Mouse (Mus musculus) layer of hippocampus, adult 9-11 months (tissue): Measurements from ENCODE around the gene Il4ra.

Experiments
- DNase-seq: peaks from one replicate; pipeline ENCODE4 v3.0.0; 2022

Il4ra gene

DNA sequence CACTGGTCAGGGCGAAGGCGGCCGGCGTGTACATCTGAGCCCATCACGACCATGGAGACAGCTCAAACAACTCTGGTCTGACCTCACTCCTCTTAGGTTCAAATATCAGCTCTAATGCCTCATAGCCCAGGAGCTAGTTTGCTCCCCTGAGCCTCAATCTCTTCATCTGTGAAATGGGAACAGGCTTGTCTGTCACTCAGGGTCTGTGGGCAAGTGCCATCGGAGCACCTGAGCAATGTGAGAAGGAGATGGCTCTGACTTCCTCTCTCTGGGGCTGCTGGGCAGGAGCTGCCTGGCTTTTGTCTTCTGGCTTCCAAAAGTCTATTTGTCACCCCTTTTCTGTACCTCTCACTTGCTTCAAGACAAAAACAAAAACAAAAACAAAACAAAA lies 49.4 kb downstream of the Il4ra start:
- no peak for DNase-seq

GRCm38 (mm10) chr7:125601821-125602448 lies 50.0 kb downstream of the Il4ra start:
- DNase-seq = no peak

GRCm38 (mm10) chr7:125603185-125603631 lies 51.3 kb downstream of the Il4ra start, which contains the start of gene Il21r:
Il21r (plus strand) TSS chr7:125603429.
- DNase-seq = peak; percentile 87

- DNase-seq = no peak
Observed at GRCm38 (mm10) chr7:125604362-125605319, 52.7 kb downstream of the Il4ra start.

DNA sequence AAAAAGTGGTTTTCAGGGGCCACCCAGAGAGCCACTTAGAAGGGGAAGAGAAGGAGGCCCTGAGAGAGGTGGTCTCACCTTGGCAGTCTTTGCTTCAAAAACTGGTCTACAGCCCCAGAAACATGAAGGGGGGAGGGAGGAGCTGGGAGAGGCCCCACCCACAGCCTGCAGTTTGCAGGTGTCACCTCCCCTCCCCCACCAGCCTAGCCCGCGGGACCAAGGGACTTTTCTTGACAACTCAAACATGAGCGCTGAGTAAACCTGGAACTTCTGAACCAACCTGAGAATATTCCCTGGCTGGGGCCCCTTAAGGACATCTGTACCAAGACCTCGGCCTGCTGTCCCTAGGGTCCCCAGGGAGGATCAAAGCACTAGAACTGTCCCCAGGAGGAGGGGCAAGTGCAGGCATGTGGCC lies 53.8 kb downstream of the Il4ra start:
- DNase-seq = no peak

DNA sequence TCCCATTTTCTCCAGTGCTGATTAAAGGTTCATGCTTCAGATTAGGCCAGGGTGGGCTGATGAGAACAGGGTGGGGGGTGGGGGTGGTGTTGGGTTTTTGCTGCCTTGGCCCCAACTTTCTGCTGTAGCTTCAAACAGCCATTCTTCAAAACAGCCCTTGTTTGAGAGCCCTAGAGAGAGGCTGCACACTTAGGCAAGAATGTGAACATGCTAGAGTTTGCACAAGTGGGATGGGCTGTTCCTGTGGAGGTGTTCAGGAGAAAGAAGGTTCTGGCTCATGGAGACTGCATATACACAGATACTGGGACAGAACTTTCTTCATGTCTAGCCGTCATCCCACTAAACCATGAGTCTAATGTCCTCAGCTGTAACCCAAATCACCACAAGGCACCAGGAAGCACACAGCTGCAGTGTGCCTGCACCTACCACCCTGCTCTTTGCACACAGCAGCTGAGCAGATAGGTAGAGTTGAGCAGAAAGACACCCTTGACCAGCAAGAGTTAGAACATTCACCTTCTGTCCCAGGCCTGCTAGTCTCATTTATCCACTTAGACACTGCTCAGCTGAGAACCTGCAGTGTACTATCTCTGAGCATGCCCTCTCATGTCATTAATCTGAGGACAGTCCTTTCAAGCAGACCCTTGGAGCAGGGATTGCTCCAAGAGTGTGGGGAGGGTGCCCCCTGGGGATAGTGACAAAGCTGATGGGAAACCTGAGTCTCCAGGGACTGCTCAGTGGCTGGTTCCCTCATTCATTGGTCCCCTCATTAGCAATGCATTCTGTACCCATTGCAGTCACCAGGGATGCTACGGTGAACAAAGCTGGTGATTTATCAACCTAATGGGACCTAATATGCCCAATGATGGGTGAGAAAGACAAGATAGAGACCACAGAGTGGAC lies 54.6 kb downstream of the Il4ra start:
- DNase-seq = no peak

DNA sequence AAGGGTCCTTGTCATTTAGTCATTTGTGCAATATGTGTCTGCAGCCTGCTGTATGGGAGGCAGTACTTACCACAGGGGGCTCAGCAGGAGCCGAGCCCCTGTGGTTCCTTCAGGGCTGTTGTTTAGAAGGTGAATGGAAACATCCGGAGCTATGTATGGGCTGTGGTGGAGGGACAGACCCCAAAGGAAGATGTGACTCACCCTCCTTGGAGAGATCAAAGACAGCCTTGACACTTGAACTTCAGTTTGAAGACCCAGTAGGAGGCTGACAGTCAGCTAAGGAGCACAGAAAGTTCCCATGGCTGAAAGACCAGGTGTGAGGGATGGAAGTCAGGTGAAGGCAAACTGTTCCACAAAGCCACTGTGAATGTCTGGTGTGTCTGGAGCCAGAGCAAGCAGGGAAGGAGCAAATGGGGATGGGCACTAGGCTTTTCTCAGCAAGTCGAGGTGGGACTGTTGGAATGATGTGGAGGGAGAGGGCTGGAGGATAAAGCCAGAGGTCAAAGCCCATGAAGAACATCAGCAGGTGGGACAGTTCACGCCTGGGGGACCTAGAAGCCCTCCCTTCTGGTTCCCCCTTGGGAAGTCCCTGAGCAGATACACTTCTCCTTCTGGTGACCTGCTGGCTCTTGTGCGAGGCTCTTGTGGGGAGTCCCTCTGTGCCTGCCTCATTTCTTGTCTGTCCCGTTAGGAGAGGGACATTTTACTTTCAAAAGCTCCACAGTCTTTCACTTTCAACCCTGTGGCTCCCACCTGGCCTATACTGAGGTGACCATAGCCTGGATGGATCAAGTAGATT lies 55.7 kb downstream of the Il4ra start:
- DNase-seq = no peak

DNA sequence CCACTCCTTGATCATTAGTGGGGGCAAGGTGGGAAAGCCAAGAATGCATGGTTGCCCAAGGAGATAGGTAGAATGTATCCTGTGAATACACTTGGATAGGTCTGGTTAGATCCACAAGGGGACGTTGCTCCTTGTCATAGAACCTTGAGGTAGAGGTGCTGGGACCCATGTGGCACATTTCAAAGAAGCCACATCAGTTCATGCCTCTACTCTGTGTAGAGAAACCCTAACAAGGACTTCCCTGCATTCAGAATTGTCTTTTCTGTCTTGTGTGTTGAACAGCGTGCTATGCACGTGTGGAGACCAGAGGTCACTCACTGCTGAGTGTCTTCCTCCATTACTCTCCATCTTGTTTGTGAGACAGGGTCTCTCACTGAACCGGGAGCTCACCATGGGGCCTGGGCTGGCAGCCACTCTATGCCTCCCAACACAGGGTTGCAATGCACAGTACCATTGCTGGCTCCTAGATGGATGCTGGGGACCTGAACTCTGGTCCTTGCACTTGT lies 56.3 kb downstream of the Il4ra start:
- no peak for DNase-seq

GRCm38 (mm10) chr7:125613579-125613978 lies 61.7 kb downstream of the Il4ra start:
- no peak for DNase-seq

DNA sequence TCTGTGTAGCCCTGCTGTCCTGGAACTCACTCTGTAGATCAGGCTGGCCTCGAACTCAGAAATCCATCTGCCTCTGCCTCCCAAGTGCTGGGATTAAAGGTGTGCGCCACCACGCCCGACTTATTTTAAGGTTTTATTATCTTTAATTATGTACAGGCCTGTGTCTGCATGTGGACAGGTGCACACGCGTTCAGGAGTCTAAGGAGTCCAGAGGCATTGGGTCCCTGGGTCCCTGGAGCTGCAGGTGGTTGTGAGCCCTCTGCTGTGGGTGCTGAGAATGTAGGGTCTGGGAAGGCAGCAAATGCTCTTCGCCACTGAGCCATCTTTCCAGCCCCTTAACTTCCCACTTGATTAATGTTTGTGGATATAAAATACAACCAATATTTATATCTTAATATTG lies 63.5 kb downstream of the Il4ra start:
- DNase-seq = no peak

- no peak for DNase-seq
Observed at GRCm38 (mm10) chr7:125618016-125618415, 66.1 kb downstream of the Il4ra start.

DNA sequence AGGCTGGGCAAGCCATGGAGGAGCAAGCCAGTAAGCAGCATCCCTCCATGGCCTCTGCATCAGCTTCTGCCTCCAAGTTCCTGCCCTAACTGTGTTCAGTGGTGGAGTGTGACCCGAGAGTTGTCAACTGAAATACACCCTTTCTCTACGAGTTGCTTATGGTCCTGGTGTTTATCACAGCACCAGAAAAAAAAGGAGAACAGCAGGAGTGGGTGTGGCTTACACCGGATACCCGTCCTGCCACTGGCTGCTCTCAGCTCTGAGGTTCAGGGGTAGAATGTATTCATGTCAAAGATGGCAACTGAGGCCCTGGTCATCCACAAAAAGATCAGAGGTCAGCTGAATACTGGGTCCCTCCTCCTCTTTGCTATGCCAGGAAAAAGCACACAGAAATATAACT lies 68.2 kb downstream of the Il4ra start:
- DNase-seq = no peak

DNA sequence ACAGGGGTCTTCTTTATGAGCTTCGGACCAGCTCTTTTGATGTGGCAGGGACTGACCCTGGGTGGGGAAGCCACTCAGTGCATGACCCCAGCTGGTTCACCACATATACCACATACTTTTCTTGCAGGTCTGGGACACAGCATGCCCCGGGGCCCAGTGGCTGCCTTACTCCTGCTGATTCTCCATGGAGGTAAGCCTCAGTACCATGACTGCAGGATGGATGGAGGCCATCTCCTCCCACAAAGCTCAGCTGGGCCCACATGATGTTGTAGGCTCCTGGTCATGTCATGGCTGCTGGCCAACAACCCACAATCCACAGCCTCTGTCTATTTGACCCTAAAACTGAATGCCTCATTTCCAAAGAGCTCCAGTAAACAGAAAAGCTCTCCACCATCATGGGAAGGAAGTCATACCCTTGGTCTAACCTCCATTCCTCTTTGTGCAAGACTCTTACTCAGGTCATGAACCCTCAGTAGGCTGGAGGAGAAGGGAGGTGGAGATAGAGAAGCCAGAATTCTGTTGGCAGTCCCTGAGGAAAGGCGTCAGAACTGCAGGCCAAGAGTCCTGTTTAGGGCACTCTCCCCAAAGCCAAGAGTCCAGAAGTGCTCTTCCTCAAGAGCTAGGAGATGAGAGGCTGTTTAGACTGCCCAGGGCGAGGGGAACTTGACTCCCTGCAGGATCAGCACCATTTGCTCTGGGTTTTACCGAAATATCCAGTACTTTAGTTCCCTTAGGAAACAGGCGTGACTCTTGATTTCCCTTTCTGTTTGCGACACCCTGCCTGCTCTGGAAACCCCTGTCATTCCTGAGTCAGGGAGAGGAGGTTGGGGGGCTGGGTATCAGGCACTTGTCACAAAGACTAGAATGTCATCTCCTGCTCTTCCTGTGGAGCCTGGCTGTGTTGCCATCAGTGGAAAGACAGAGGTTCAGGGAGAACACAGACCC lies 71.1 kb downstream of the Il4ra start:
- DNase-seq = no peak

GRCm38 (mm10) chr7:125625219-125625618 lies 73.3 kb downstream of the Il4ra start:
- DNase-seq = no peak

DNA sequence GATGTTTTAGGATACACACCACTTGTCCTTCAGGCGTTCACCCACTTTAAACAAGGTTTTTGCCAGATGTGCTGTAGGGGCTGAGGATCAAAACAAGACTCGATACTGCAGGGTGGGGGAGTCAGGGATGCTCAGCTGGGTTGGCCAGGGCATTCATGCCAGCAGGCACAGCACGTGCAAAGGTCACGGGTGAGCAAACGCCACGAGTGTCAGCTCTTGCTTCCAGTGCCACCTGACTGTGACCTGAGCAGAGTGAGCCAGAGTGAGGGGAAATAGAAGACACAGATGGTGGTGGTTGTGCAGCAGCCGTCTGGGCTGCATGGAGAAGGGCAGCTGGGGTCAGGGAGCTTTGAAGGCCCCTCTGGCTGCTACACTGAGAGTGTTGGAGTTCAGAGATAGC lies 73.9 kb downstream of the Il4ra start:
- no peak for DNase-seq
